Mouse (Mus musculus): ENCODE results near the gene Cntnap3. TPM values are rescaled to one million over a fixed set of nuclear protein-coding genes. Genes with fewer than 3 reads are reported as not detected.

Gene Cntnap3
- polyA plus RNA-seq, 1 experiment from 2014 or later, result not detected

GRCm38 (mm10) chr13:64692463-64692862 is 211.3 kb downstream of the Cntnap3 start:
- no peak overlapping the region for H3K4me3 ChIP-seq (ENCODE audit: low read depth, low read length)
- H3K9ac ChIP-seq (replicated peaks; ENCODE audit: low read length), result no peak overlapping the region
- ATAC-seq (replicated peaks; ENCODE audit: insufficient number of reproducible peaks, low FRiP score, low TSS enrichment, low read depth) (no peak), DNase-seq (ENCODE audit: low spot score) (no peak)
- H3K27me3 ChIP-seq (ENCODE audit: control insufficient read depth, insufficient read depth, low read length), result no peaks in the 10 kb centered on the region
- no peak overlapping the region for H3K4me2 ChIP-seq (ENCODE audit: low read depth, low read length)
- no peak overlapping the region for H3K27ac ChIP-seq (replicated peaks; ENCODE audit: low read depth, low read length)
- H3K4me1 ChIP-seq (ENCODE audit: control insufficient read depth, insufficient read depth, low read length), result no peaks in the 10 kb centered on the region
- H3K36me3 ChIP-seq (replicated peaks; ENCODE audit: control insufficient read depth, insufficient read depth, low read depth, low read length), result no peaks in the 10 kb centered on the region
- no peaks in the 10 kb centered on the region for H3K9me3 ChIP-seq (replicated peaks; ENCODE audit: control insufficient read depth, low read length)
- WGBS, result 66% methylated on average over 1 of the region's 1 CpGs

Other genes starting within 250 kb of the Cntnap3 start
- not detected in 2 replicates for gene Spata31, start 13.5 kb upstream of the Cntnap3 start, polyA plus RNA-seq (2014; fragmentation: Nextera tagmentation; extraction: Ambion mirVana)
- not detected in 2 replicates for gene Spata31d1c, start 129.1 kb upstream of the Cntnap3 start, polyA plus RNA-seq (2014; fragmentation: Nextera tagmentation; extraction: Ambion mirVana)
- not detected in 2 replicates for gene Prss47, start 148.8 kb upstream of the Cntnap3 start, polyA plus RNA-seq (2014; fragmentation: Nextera tagmentation; extraction: Ambion mirVana)
- gene Mfsd14b, start 209.0 kb upstream of the Cntnap3 start, polyA plus RNA-seq (2014; fragmentation: Nextera tagmentation; extraction: Ambion mirVana), result 52.8 and 56.1 TPM in 2 replicates
- gene Olfr465-ps1, start 234.1 kb upstream of the Cntnap3 start, polyA plus RNA-seq (2014; fragmentation: Nextera tagmentation; extraction: Ambion mirVana), result not detected in 2 replicates
- gene Olfr466, start 246.3 kb upstream of the Cntnap3 start, polyA plus RNA-seq (2014; fragmentation: Nextera tagmentation; extraction: Ambion mirVana), result not detected in 2 replicates

All from embryonic facial prominence, embryonic 11.5 days (tissue).